Mouse (Mus musculus) erythroblast, adult 5-6 weeks (primary cell): ENCODE results near the gene Pald1. TPM values are rescaled to one million over a fixed set of nuclear protein-coding genes. Genes with fewer than 3 reads are reported as not detected.

Source experiments
- ATAC-seq: replicated peaks from 2 replicates; pipeline ENCODE4 v1.8.0; 2016; ENCODE audit warnings: moderate number of reproducible peaks, mild to moderate bottlenecking, moderate TSS enrichment, inconsistent platforms; ENCODE audit not compliant: poor library complexity, low FRiP score, severe bottlenecking
- total RNA-seq, 2 experiments: library from RNA; stranded (forward) in 1 of 2; stranded (reverse) in 1 of 2; fragments of 150-400 nt in 1 of 2; fragments of 200-764, 138-1000 nt in 1 of 2; gene quantifications; 2 replicates each; pipeline versions ENCODE4 v1.2.3 to v1.2.4; 2015 to 2017; ENCODE audit warnings: low replicate concordance in 2 of 2

Pald1 gene
- total RNA-seq, 2 experiments from 2014 or later, result not detected

- no peak for ATAC-seq
These were observed 43.1 kb downstream of the Pald1 start for GRCm38 (mm10) chr10:61340247-61340646.

- no peak for ATAC-seq
These were observed 44.1 kb downstream of the Pald1 start for GRCm38 (mm10) chr10:61339216-61339615.

GRCm38 (mm10) chr10:61337665-61338064 is 45.7 kb downstream of the Pald1 start:
- ATAC-seq, result no peak

- ATAC-seq, result 0 out of 2 replicates have a peak, but pooled peaks have one; percentile 14
These were observed 46.7 kb downstream of the Pald1 start for GRCm38 (mm10) chr10:61336592-61336991.

GRCm38 (mm10) chr10:61336137-61336536 is 47.2 kb downstream of the Pald1 start:
- ATAC-seq, result peak; percentile 63

GRCm38 (mm10) chr10:61334545-61334944 is 48.8 kb downstream of the Pald1 start:
- no peak for ATAC-seq

- ATAC-seq, result no peak
These were observed 52.3 kb downstream of the Pald1 start for GRCm38 (mm10) chr10:61331046-61331445.

- no peak for ATAC-seq
These were observed 54.4 kb downstream of the Pald1 start for GRCm38 (mm10) chr10:61328927-61329326.

GRCm38 (mm10) chr10:61327545-61327944 is 55.8 kb downstream of the Pald1 start:
- no peak for ATAC-seq

- no peak for ATAC-seq
These were observed 57.5 kb downstream of the Pald1 start for GRCm38 (mm10) chr10:61325782-61326328.

GRCm38 (mm10) chr10:61324717-61325116 is 58.6 kb downstream of the Pald1 start:
- no peak for ATAC-seq

GRCm38 (mm10) chr10:61318527-61318926 is 64.8 kb downstream of the Pald1 start:
- no peak for ATAC-seq

- no peak for ATAC-seq
These were observed 67.9 kb downstream of the Pald1 start for GRCm38 (mm10) chr10:61315324-61315880.

- no peak for ATAC-seq
These were observed 69.6 kb downstream of the Pald1 start for GRCm38 (mm10) chr10:61313750-61314149.

- ATAC-seq, result no peak
These were observed 70.6 kb downstream of the Pald1 start for GRCm38 (mm10) chr10:61312754-61313153.

GRCm38 (mm10) chr10:61312159-61312558 is 71.2 kb downstream of the Pald1 start:
- no peak for ATAC-seq

GRCm38 (mm10) chr10:61308706-61309320 is 74.5 kb downstream of the Pald1 start:
- ATAC-seq, result no peak

- ATAC-seq, result no peak
These were observed 77.3 kb downstream of the Pald1 start for GRCm38 (mm10) chr10:61305928-61306590.

- ATAC-seq, result no peak
These were observed 79.3 kb downstream of the Pald1 start for GRCm38 (mm10) chr10:61304046-61304445.

- ATAC-seq, result no peak
These were observed 82.3 kb downstream of the Pald1 start for GRCm38 (mm10) chr10:61300996-61301395.

- ATAC-seq, result no peak
These were observed 85.9 kb downstream of the Pald1 start, which contains the start of gene Prf1 for GRCm38 (mm10) chr10:61297477-61297876. Prf1 (plus strand) TSS chr10:61297833.
